9 mouse cellular contexts compared by ENCODE assay signal in the genomic region with DNA sequence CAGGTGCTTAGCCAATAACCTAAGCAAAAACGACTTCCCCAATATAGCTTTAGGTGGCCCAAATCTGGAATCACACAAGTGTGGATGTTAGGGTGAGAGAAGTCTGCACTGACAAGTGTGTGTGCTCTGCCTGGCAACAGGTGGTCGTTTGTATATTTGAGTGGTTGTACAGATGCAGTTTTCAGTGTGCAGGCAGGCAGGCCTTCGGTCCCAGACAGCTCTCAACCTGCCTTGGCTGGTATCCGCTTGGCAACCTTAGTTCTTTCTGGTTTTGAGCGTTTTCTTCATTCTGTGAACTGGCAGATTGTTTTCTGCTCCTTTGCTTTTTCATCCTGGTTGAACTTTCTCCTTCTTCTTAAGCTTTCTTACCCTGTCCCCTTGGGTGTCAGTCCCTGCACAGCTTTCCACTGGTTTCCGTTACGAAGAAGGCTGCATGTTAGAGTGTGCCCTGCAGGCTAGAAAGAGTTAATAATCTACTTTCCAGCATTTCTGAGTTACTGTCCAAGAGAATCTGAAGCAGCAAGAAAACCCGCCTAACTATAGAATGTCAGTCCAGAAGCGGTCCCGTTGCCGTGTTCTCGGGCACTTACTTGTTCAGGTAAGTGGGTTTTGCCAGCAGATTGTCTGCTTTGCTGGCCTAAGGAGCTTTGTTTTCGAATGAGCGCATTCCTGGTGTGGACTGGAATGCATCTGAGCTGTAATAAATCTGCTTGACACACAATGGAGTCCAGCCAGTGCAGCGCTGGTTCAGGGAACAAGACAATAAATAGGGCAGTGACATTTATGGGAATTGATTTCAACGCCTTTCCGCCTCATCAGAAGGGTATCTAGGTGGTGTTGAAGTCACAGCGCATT.
DNase-seq lines count a peak whose midpoint lies in the region; ATAC-seq and TF ChIP-seq lines count a peak whose summit lies in the region.
"Had no signal": no experiment of that assay in that cellular context is flagged by ENCODE, and none has a peak within 500 bp of the region (broad histone marks: within the 10 kb centered on the region; RNA-seq: fewer than 3 reads in every experiment).

No protein-coding gene starts in this region.

- TF ChIP-seq POLR2A in thymus, adult 2 months (IDR thresholded peaks at IDR 0.05; ENCODE audit: control insufficient read depth, extremely low read depth, insufficient read depth, low read length, poor library complexity), result no peak

- DNase-seq in Muller cell, postnatal 12 days (ENCODE audit: inconsistent ontology term), result peak; percentile 89
- DNase-seq in embryo, embryonic 11 days, result peak; percentile 74
- no peak for DNase-seq in thymus, adult 2 months
- DNase-seq in spleen, postnatal 4 days (ENCODE audit: low spot score in 2 of 2), result no peak
- DNase-seq in liver, postnatal 0 days, result no peak
- DNase-seq: liver, embryonic 13.5 days had no signal

- WGBS in heart, embryonic 12.5 days, result 49% methylated on average over 18 of the region's 18 CpGs
- 19% methylated on average over 18 of the region's 18 CpGs for WGBS in kidney, embryonic 16.5 days
- WGBS in midbrain, embryonic 13.5 days, result 35% methylated on average over 18 of the region's 18 CpGs
- WGBS in thymus, adult 2 months, result 68% methylated on average over 18 of the region's 18 CpGs
- 60% methylated on average over 18 of the region's 18 CpGs for WGBS in liver, postnatal 0 days (ENCODE audit: insufficient replicate concordance)

- H3K9me3 ChIP-seq in heart, embryonic 12.5 days (replicated peaks), result no peaks in the 10 kb centered on the region
- no peaks in the 10 kb centered on the region for H3K9me3 ChIP-seq in kidney, embryonic 16.5 days (ENCODE audit: low read length)
- no peaks in the 10 kb centered on the region for H3K9me3 ChIP-seq in midbrain, embryonic 13.5 days
- no peaks in the 10 kb centered on the region for H3K9me3 ChIP-seq in liver, postnatal 0 days (ENCODE audit: low read length)
- H3K9me3 ChIP-seq: liver, embryonic 13.5 days had no signal

- peak overlapping the region; percentile 32; the same call in 1 of the 2 replicates for H3K27ac ChIP-seq in heart, embryonic 12.5 days (ENCODE audit: poor library complexity, severe bottlenecking)
- H3K27ac ChIP-seq in kidney, embryonic 16.5 days (ENCODE audit: low read length), result peak overlapping the region; percentile 89
- peak overlapping the region; percentile 31; the same call in 1 of the 2 replicates for H3K27ac ChIP-seq in midbrain, embryonic 13.5 days
- H3K27ac ChIP-seq in thymus, adult 2 months (ENCODE audit: control insufficient read depth, insufficient read depth, low read length), result no peak overlapping the region
- no peak overlapping the region for H3K27ac ChIP-seq in liver, postnatal 0 days (ENCODE audit: low read depth)
- H3K27ac ChIP-seq: liver, embryonic 13.5 days had no signal

- no peak for ATAC-seq in heart, embryonic 12.5 days (ENCODE audit: insufficient number of reproducible peaks, low FRiP score)
- ATAC-seq in kidney, embryonic 16.5 days (ENCODE audit: low FRiP score, low TSS enrichment), result peak; percentile 85
- ATAC-seq in midbrain, embryonic 13.5 days, result no peak
- ATAC-seq in liver, postnatal 0 days, result no peak

- H3K4me1 ChIP-seq in heart, embryonic 12.5 days (replicated peaks), result peaks cover 40% of the 10 kb centered on the region
- peaks cover 33% of the 10 kb centered on the region for H3K4me1 ChIP-seq in kidney, embryonic 16.5 days (ENCODE audit: insufficient read depth, low read length)
- peaks cover 31% of the 10 kb centered on the region for H3K4me1 ChIP-seq in midbrain, embryonic 13.5 days (replicated peaks)
- H3K4me1 ChIP-seq in thymus, adult 2 months (replicated peaks; ENCODE audit: control insufficient read depth, insufficient read depth, low read length), result no peaks in the 10 kb centered on the region
- no peaks in the 10 kb centered on the region for H3K4me1 ChIP-seq in liver, postnatal 0 days (ENCODE audit: insufficient read depth)

- H3K4me2 ChIP-seq in heart, embryonic 12.5 days, result peak overlapping the region; percentile 56
- peak overlapping the region; percentile 53 for H3K4me2 ChIP-seq in kidney, embryonic 16.5 days (replicated peaks; ENCODE audit: low read depth, low read length)
- H3K4me2 ChIP-seq in midbrain, embryonic 13.5 days (replicated peaks), result peak overlapping the region; percentile 22
- H3K4me2 ChIP-seq in liver, postnatal 0 days (ENCODE audit: low read depth, low read length), result no peak overlapping the region
- H3K4me2 ChIP-seq: liver, embryonic 13.5 days had no signal

- peak overlapping the region; percentile 27; the same call in 1 of the 2 replicates for H3K9ac ChIP-seq in heart, embryonic 12.5 days
- H3K9ac ChIP-seq in kidney, embryonic 16.5 days (replicated peaks; ENCODE audit: low read length), result peak overlapping the region; percentile 52
- H3K9ac ChIP-seq in midbrain, embryonic 13.5 days (replicated peaks), result no peak overlapping the region
- H3K9ac ChIP-seq in liver, postnatal 0 days (replicated peaks), result no peak overlapping the region
- H3K9ac ChIP-seq: liver, embryonic 13.5 days had no signal

- TF ChIP-seq CTCF in thymus, adult 2 months (IDR thresholded peaks at IDR 0.05; ENCODE audit: borderline replicate concordance, control insufficient read depth, extremely low read depth, insufficient read depth, low read length, poor library complexity), result no peak
- no peak for TF ChIP-seq CTCF in liver, postnatal 0 days (IDR thresholded peaks at IDR 0.05; ENCODE audit: low read depth)

- H3K27me3 ChIP-seq in heart, embryonic 12.5 days (replicated peaks), result no peaks in the 10 kb centered on the region
- H3K27me3 ChIP-seq in kidney, embryonic 16.5 days (ENCODE audit: insufficient read depth, low read length), result no peaks in the 10 kb centered on the region
- H3K27me3 ChIP-seq in midbrain, embryonic 13.5 days, result peaks cover 58% of the 10 kb centered on the region
- no peaks in the 10 kb centered on the region for H3K27me3 ChIP-seq in thymus, adult 2 months (ENCODE audit: control insufficient read depth, insufficient read depth, low read length)
- H3K27me3 ChIP-seq in liver, postnatal 0 days (ENCODE audit: insufficient read depth, low read length), result no peaks in the 10 kb centered on the region
- H3K27me3 ChIP-seq: liver, embryonic 13.5 days had no signal

- TF ChIP-seq EP300 in liver, postnatal 0 days (IDR thresholded peaks at IDR 0.05; ENCODE audit: low read depth), result no peak

- 0 out of 2 replicates have a peak overlapping the region, but pooled peaks have one; percentile 2 for H3K4me3 ChIP-seq in heart, embryonic 12.5 days
- peak overlapping the region; percentile 30 for H3K4me3 ChIP-seq in kidney, embryonic 16.5 days (ENCODE audit: low read length)
- H3K4me3 ChIP-seq in midbrain, embryonic 13.5 days (replicated peaks), result no peak overlapping the region
- no peak overlapping the region for H3K4me3 ChIP-seq in thymus, adult 2 months (ENCODE audit: control insufficient read depth, insufficient read depth, low read length)
- H3K4me3 ChIP-seq in liver, postnatal 0 days (ENCODE audit: low read depth, low read length), result no peak overlapping the region
- H3K4me3 ChIP-seq: liver, embryonic 13.5 days had no signal

- no peaks in the 10 kb centered on the region for H3K36me3 ChIP-seq in heart, embryonic 12.5 days
- H3K36me3 ChIP-seq in kidney, embryonic 16.5 days (ENCODE audit: insufficient read depth, low read length), result no peaks in the 10 kb centered on the region
- no peaks in the 10 kb centered on the region for H3K36me3 ChIP-seq in midbrain, embryonic 13.5 days
- no peaks in the 10 kb centered on the region for H3K36me3 ChIP-seq in thymus, adult 2 months (ENCODE audit: control insufficient read depth, insufficient read depth, low read length)
- no peaks in the 10 kb centered on the region for H3K36me3 ChIP-seq in liver, postnatal 0 days (replicated peaks; ENCODE audit: insufficient read depth, low read length)
- H3K36me3 ChIP-seq: liver, embryonic 13.5 days had no signal

Comparison
In these comparisons a context has a peak if more than half of its experiments do, and no peak if none do; other contexts are left out.
1. DNase-seq: peak in Muller cell, postnatal 12 days (single experiment) and embryo, embryonic 11 days (single experiment); none in thymus, adult 2 months (single experiment), spleen, postnatal 4 days (0 of 2) and liver, postnatal 0 days (single experiment).
2. H3K27ac ChIP-seq: peak in heart, embryonic 12.5 days (single experiment), kidney, embryonic 16.5 days (single experiment) and midbrain, embryonic 13.5 days (single experiment); none in thymus, adult 2 months (single experiment) and liver, postnatal 0 days (single experiment).
3. H3K4me3 ChIP-seq: peak in heart, embryonic 12.5 days (single experiment) and kidney, embryonic 16.5 days (single experiment); none in midbrain, embryonic 13.5 days (single experiment), thymus, adult 2 months (single experiment) and liver, postnatal 0 days (single experiment).
4. H3K9ac ChIP-seq: peak in heart, embryonic 12.5 days (single experiment) and kidney, embryonic 16.5 days (single experiment); none in midbrain, embryonic 13.5 days (single experiment) and liver, postnatal 0 days (single experiment).